Mouse (Mus musculus) hematopoietic stem cell, adult 5-6 weeks (primary cell): ENCODE results near the gene Cebpa. TPM values are rescaled to one million over a fixed set of nuclear protein-coding genes. Genes with fewer than 3 reads are reported as not detected.
A peak's percentile ranks its signal among the peaks of the same experiment; 100 is the strongest.

Experiments
- ATAC-seq, 2 experiments: fragments of 125-278 bp in 1 of 2; replicated peaks in 1 of 2; 2 replicates each; pipeline ENCODE4 v1.8.0; 2016 to 2017; ENCODE audit warnings: inconsistent platforms in 2 of 2, mild to moderate bottlenecking in 2 of 2, moderate number of reproducible peaks in 2 of 2, low read depth in 1 of 2, moderate TSS enrichment in 1 of 2; ENCODE audit not compliant: low FRiP score in 2 of 2, poor library complexity in 2 of 2, severe bottlenecking in 2 of 2, insufficient read depth in 1 of 2, low TSS enrichment in 1 of 2
- total RNA-seq: library from RNA; stranded (forward); fragments of 172-1452, 232-1000 nt; gene quantifications from 2 replicates; pipeline ENCODE4 v1.2.3, GENCODE M21; 2017

Gene Cebpa
- total RNA-seq, 1 experiment from 2014 or later = 8.7 TPM

- no peak for ATAC-seq
Measured at GRCm38 (mm10) chr7:35134621-35135020, 15.5 kb downstream of the Cebpa start.

- no peak for ATAC-seq
Measured at GRCm38 (mm10) chr7:35137524-35137923, 18.4 kb downstream of the Cebpa start.

GRCm38 (mm10) chr7:35138481-35138880 lies 19.4 kb downstream of the Cebpa start:
- ATAC-seq = no peak

- peak; percentile 50 to 58; a peak in 3 of 4 replicates for ATAC-seq
Measured at GRCm38 (mm10) chr7:35139880-35140279, 20.8 kb downstream of the Cebpa start.

- no peak for ATAC-seq
Measured at GRCm38 (mm10) chr7:35141519-35141918, 22.4 kb downstream of the Cebpa start.

- no peak for ATAC-seq
Measured at GRCm38 (mm10) chr7:35142522-35142921, 23.4 kb downstream of the Cebpa start.

GRCm38 (mm10) chr7:35143864-35144618 lies 24.9 kb downstream of the Cebpa start:
- no peak for ATAC-seq

- no peak for ATAC-seq
Measured at GRCm38 (mm10) chr7:35145068-35145467, 26.0 kb downstream of the Cebpa start.

GRCm38 (mm10) chr7:35146269-35146668 lies 27.2 kb downstream of the Cebpa start:
- ATAC-seq = no peak

- no peak for ATAC-seq
Measured at GRCm38 (mm10) chr7:35149616-35150433, 30.7 kb downstream of the Cebpa start.

GRCm38 (mm10) chr7:35150860-35151259 lies 31.8 kb downstream of the Cebpa start:
- peak; percentile 49 to 70; a peak in 3 of 4 replicates for ATAC-seq

GRCm38 (mm10) chr7:35154449-35154848 lies 35.4 kb downstream of the Cebpa start:
- no peak for ATAC-seq

- peak; percentile 84 to 91 for ATAC-seq
Measured at GRCm38 (mm10) chr7:35156561-35157477, 37.7 kb downstream of the Cebpa start.

- peak in 1 of 2 experiments; percentile 13; a peak in 1 of 4 replicates for ATAC-seq
Measured at GRCm38 (mm10) chr7:35157512-35157911, 38.4 kb downstream of the Cebpa start.

GRCm38 (mm10) chr7:35162443-35162842 lies 43.4 kb downstream of the Cebpa start:
- ATAC-seq = no peak

- ATAC-seq = no peak
Measured at GRCm38 (mm10) chr7:35163600-35163999, 44.5 kb downstream of the Cebpa start.

- no peak for ATAC-seq
Measured at GRCm38 (mm10) chr7:35164131-35164530, 45.0 kb downstream of the Cebpa start.
